In the genomic region with DNA sequence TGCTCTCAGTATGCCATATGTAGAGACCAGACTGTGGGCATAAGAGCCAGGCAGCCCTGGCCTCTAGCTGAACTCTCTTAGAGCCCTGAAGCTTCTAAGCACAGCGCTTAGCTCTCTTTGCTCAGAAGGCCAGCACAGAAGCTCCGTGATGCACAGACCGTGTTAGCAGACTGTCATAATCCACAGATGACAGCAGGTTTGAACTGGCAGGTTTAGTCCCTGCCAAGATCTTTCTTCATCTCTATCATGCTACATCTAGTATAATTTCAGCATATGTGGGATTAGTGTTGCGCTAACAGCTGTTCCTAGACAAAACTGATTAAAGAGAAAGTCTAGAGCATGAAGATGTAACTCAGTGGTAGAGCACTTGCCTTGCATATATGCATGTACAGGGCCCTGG, we compare ENCODE assay signal across 19 mouse cellular contexts.
DNase-seq lines count a peak whose midpoint lies in the region; ATAC-seq and TF ChIP-seq lines count a peak whose summit lies in the region.
"Had no signal": no experiment of that assay in that cellular context is flagged by ENCODE, and none has a peak within 500 bp of the region (broad histone marks: within the 10 kb centered on the region; RNA-seq: fewer than 3 reads in every experiment).

No protein-coding gene starts in this region.

- DNase-seq in forebrain, embryonic 14.5 days (ENCODE audit: low spot score): peak; percentile 68
- DNase-seq in forebrain, embryonic 10.5 days (ENCODE audit: extremely low spot score, low spot score): no peak
- peak; percentile 9 for DNase-seq in midbrain, postnatal 0 days (ENCODE audit: low spot score)
- no peak for DNase-seq in midbrain, embryonic 11.5 days (ENCODE audit: low spot score, missing footprints)
- peak; percentile 59 to 88 for DNase-seq in layer of hippocampus, adult 18-20 months (ENCODE audit: low spot score in 2 of 2)
- no peak for DNase-seq in limb, embryonic 10.5 days (ENCODE audit: low spot score)
- DNase-seq: adrenal gland, adult 8-10 months; cerebellum, adult 18-20 months; heart, postnatal 36 days; kidney, adult 2 months; kidney, postnatal 36 days; lung, adult 18-20 months; lung, postnatal 36 days; thymus, postnatal 36 days had no signal

- H3K9ac ChIP-seq in forebrain, embryonic 14.5 days (ENCODE audit: low read length): no peak overlapping the region
- no peak overlapping the region for H3K9ac ChIP-seq in midbrain, postnatal 0 days (replicated peaks; ENCODE audit: low read length, poor library complexity, severe bottlenecking)
- H3K9ac ChIP-seq in midbrain, embryonic 11.5 days (ENCODE audit: low read length): no peak overlapping the region
- H3K9ac ChIP-seq in kidney, embryonic 16.5 days (replicated peaks; ENCODE audit: low read length): no peak overlapping the region
- H3K9ac ChIP-seq: neural tube, embryonic 13.5 days had no signal

- no peak for TF ChIP-seq CTCF in midbrain, postnatal 0 days (IDR thresholded peaks at IDR 0.05)

- no peaks in the 10 kb centered on the region for H3K9me3 ChIP-seq in forebrain, embryonic 14.5 days (replicated peaks; ENCODE audit: control insufficient read depth, low read length)
- no peaks in the 10 kb centered on the region for H3K9me3 ChIP-seq in forebrain, embryonic 10.5 days
- no peaks in the 10 kb centered on the region for H3K9me3 ChIP-seq in midbrain, postnatal 0 days (ENCODE audit: low read length)
- H3K9me3 ChIP-seq in midbrain, embryonic 11.5 days (ENCODE audit: control insufficient read depth, low read length): no peaks in the 10 kb centered on the region
- H3K9me3 ChIP-seq in limb, embryonic 10.5 days (replicated peaks): no peaks in the 10 kb centered on the region
- H3K9me3 ChIP-seq in kidney, embryonic 16.5 days (ENCODE audit: low read length): no peaks in the 10 kb centered on the region
- H3K9me3 ChIP-seq: midbrain, embryonic 10.5 days; neural tube, embryonic 13.5 days had no signal

- no peak overlapping the region for H3K4me3 ChIP-seq in forebrain, embryonic 14.5 days (ENCODE audit: low read depth, low read length)
- H3K4me3 ChIP-seq in forebrain, embryonic 10.5 days: no peak overlapping the region
- no peak overlapping the region for H3K4me3 ChIP-seq in midbrain, postnatal 0 days (ENCODE audit: low read depth, low read length)
- H3K4me3 ChIP-seq in midbrain, embryonic 11.5 days (ENCODE audit: low read depth, low read length): no peak overlapping the region
- H3K4me3 ChIP-seq in limb, embryonic 10.5 days: no peak overlapping the region
- H3K4me3 ChIP-seq in kidney, embryonic 16.5 days (ENCODE audit: low read length): no peak overlapping the region
- H3K4me3 ChIP-seq: midbrain, embryonic 10.5 days; neural tube, embryonic 13.5 days had no signal

- no peaks in the 10 kb centered on the region for H3K27me3 ChIP-seq in forebrain, embryonic 14.5 days (replicated peaks; ENCODE audit: control insufficient read depth, insufficient read depth, low read length)
- no peaks in the 10 kb centered on the region for H3K27me3 ChIP-seq in forebrain, embryonic 10.5 days (ENCODE audit: poor library complexity, severe bottlenecking)
- H3K27me3 ChIP-seq in midbrain, postnatal 0 days (ENCODE audit: insufficient read depth, low read length): no peaks in the 10 kb centered on the region
- no peaks in the 10 kb centered on the region for H3K27me3 ChIP-seq in midbrain, embryonic 11.5 days (ENCODE audit: control insufficient read depth, insufficient read depth, low read length)
- H3K27me3 ChIP-seq in limb, embryonic 10.5 days (ENCODE audit: low read depth, poor library complexity, severe bottlenecking): no peaks in the 10 kb centered on the region
- no peaks in the 10 kb centered on the region for H3K27me3 ChIP-seq in kidney, embryonic 16.5 days (ENCODE audit: insufficient read depth, low read length)
- H3K27me3 ChIP-seq: neural tube, embryonic 13.5 days had no signal

- H3K36me3 ChIP-seq in forebrain, embryonic 14.5 days (ENCODE audit: control insufficient read depth, insufficient read depth, low read length): no peaks in the 10 kb centered on the region
- no peaks in the 10 kb centered on the region for H3K36me3 ChIP-seq in forebrain, embryonic 10.5 days (replicated peaks)
- H3K36me3 ChIP-seq in midbrain, postnatal 0 days (ENCODE audit: insufficient read depth, low read length): no peaks in the 10 kb centered on the region
- H3K36me3 ChIP-seq in midbrain, embryonic 11.5 days (ENCODE audit: control insufficient read depth, insufficient read depth, low read length): no peaks in the 10 kb centered on the region
- H3K36me3 ChIP-seq in limb, embryonic 10.5 days: no peaks in the 10 kb centered on the region
- H3K36me3 ChIP-seq in kidney, embryonic 16.5 days (ENCODE audit: insufficient read depth, low read length): no peaks in the 10 kb centered on the region
- H3K36me3 ChIP-seq: midbrain, embryonic 10.5 days; neural tube, embryonic 13.5 days had no signal

- WGBS in forebrain, embryonic 14.5 days: 73% methylated on average over 4 of the region's 4 CpGs
- 94% methylated on average over 4 of the region's 4 CpGs for WGBS in forebrain, embryonic 10.5 days
- WGBS in midbrain, postnatal 0 days: 76% methylated on average over 4 of the region's 4 CpGs
- WGBS in midbrain, embryonic 11.5 days: 93% methylated on average over 4 of the region's 4 CpGs
- 96% methylated on average over 4 of the region's 4 CpGs for WGBS in limb, embryonic 10.5 days
- 96% methylated on average over 4 of the region's 4 CpGs for WGBS in kidney, embryonic 16.5 days

- ATAC-seq in forebrain, embryonic 14.5 days: peak; percentile 52; the same call in 1 of the 2 replicates
- ATAC-seq in midbrain, postnatal 0 days (ENCODE audit: low FRiP score): no peak
- ATAC-seq in midbrain, embryonic 11.5 days (ENCODE audit: low FRiP score): no peak
- ATAC-seq in kidney, embryonic 16.5 days (ENCODE audit: low FRiP score, low TSS enrichment): no peak
- ATAC-seq: hindbrain, embryonic 16.5 days had no signal

- H3K4me1 ChIP-seq in forebrain, embryonic 14.5 days (ENCODE audit: control insufficient read depth, insufficient read depth, low read length): no peaks in the 10 kb centered on the region
- H3K4me1 ChIP-seq in forebrain, embryonic 10.5 days: no peaks in the 10 kb centered on the region
- H3K4me1 ChIP-seq in midbrain, postnatal 0 days (ENCODE audit: insufficient read depth, low read length): no peaks in the 10 kb centered on the region
- H3K4me1 ChIP-seq in midbrain, embryonic 11.5 days (ENCODE audit: control insufficient read depth, insufficient read depth, low read length): no peaks in the 10 kb centered on the region
- H3K4me1 ChIP-seq in limb, embryonic 10.5 days: no peaks in the 10 kb centered on the region
- H3K4me1 ChIP-seq in kidney, embryonic 16.5 days (ENCODE audit: insufficient read depth, low read length): no peaks in the 10 kb centered on the region
- H3K4me1 ChIP-seq: midbrain, embryonic 10.5 days; neural tube, embryonic 13.5 days had no signal

- no peak overlapping the region for H3K4me2 ChIP-seq in forebrain, embryonic 14.5 days (ENCODE audit: low read length)
- H3K4me2 ChIP-seq in midbrain, postnatal 0 days (ENCODE audit: low read depth, low read length, poor library complexity, severe bottlenecking): no peak overlapping the region
- H3K4me2 ChIP-seq in midbrain, embryonic 11.5 days: no peak overlapping the region
- no peak overlapping the region for H3K4me2 ChIP-seq in kidney, embryonic 16.5 days (replicated peaks; ENCODE audit: low read depth, low read length)
- H3K4me2 ChIP-seq: heart, embryonic 11.5 days; neural tube, embryonic 13.5 days had no signal

- no peak overlapping the region; the same call in 1 of the 2 replicates for H3K27ac ChIP-seq in forebrain, embryonic 14.5 days (ENCODE audit: low read depth, low read length)
- H3K27ac ChIP-seq in forebrain, embryonic 10.5 days: no peak overlapping the region
- H3K27ac ChIP-seq in midbrain, postnatal 0 days (ENCODE audit: low read depth, low read length): no peak overlapping the region
- H3K27ac ChIP-seq in midbrain, embryonic 11.5 days (ENCODE audit: low read depth, low read length): no peak overlapping the region
- no peak overlapping the region for H3K27ac ChIP-seq in limb, embryonic 10.5 days
- no peak overlapping the region for H3K27ac ChIP-seq in kidney, embryonic 16.5 days (ENCODE audit: low read length)
- H3K27ac ChIP-seq: midbrain, embryonic 10.5 days; neural tube, embryonic 13.5 days had no signal

Comparison
In these comparisons a context has a peak if more than half of its experiments do, and no peak if none do; other contexts are left out.
1. DNase-seq: peak in forebrain, embryonic 14.5 days (single experiment), midbrain, postnatal 0 days (single experiment) and layer of hippocampus, adult 18-20 months (2 of 2); none in forebrain, embryonic 10.5 days (single experiment), midbrain, embryonic 11.5 days (single experiment) and limb, embryonic 10.5 days (single experiment).